Mouse (Mus musculus) common myeloid progenitor, adult 5-6 weeks (primary cell): ENCODE measurements around the gene Pex10. TPM values are rescaled to one million over a fixed set of nuclear protein-coding genes. Genes with fewer than 3 reads are reported as not detected.

Experiments used
- ATAC-seq: replicated peaks from 2 replicates; pipeline ENCODE4 v1.8.0; 2016; ENCODE audit warnings: low read depth, mild to moderate bottlenecking, moderate TSS enrichment, inconsistent platforms; ENCODE audit not compliant: poor library complexity, severe bottlenecking
- total RNA-seq: library from RNA; stranded (forward); fragments of 200-1000, 187-1606 nt; gene quantifications from 2 replicates; pipeline ENCODE4 v1.2.3, GENCODE M21; 2017

Pex10 gene
- total RNA-seq: 11.9 and 12.3 TPM in 2 replicates

DNA sequence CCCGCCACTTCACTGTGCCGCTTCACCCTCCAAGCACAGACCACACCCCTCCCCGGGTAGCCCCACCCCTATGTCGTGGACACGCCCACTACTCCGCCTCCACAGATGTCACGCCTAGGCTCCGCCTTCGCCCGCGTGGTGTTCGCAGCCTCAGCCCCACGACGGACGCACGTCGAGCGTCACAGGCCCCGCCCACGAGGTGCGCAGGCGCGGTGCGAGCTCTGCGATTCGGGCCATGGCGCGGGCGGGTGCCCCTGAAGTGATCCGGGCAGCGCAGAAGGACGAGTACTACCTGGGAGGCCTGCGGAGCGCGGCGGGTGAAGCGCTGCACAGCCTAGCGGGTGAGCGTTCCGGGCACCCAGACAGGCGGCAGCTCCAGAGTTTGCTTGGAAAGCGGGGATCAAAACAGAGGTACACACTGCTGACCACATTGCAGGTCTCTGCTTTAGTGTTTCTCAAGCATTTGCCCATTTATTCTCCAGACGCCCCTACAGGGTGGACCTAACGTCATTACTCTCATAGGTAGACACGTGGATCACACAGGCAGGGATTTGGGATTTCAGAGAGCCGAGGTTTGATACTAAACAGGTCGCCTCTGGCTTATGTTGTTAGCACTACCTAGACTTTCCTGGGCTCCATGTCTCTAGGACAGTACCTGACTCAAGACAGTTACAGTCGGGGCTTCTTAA is at the start of gene Pex10:
Gene Pex10, plus strand, starts transcription at position 183 of the 689 bp plus-strand sequence.
- ATAC-seq: peak; percentile 88

DNA sequence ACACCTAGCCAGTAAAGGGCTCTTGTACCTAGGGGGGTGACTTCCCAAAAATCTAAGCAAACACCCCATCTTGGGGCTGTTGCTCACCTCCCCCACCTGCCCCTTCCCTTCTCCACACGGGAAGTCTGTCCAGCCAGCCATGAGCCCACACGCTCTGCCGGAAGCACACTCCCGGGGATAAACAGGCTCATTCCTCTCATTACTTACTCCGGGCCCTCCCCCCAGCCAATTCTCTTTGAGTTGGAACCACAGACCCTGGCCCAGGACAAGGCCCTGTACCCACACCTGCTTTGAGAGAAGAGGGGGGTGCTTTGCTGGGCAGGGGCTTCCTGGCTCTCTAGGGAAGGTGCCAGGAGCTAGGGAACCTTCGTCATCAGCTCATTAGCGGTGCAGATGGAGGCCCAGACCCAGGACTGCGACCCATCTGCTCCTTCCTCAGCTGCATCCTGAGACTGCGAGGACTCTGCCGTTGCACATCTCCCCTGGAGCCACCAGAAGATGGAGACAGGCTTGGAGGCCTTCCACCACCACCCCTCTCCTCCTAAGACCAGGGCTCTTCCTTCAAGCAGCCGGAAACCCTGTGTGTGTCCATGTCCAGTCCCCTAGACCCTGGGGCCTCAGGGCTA is 49.5 kb upstream of the Pex10 start:
- ATAC-seq: no peak

DNA sequence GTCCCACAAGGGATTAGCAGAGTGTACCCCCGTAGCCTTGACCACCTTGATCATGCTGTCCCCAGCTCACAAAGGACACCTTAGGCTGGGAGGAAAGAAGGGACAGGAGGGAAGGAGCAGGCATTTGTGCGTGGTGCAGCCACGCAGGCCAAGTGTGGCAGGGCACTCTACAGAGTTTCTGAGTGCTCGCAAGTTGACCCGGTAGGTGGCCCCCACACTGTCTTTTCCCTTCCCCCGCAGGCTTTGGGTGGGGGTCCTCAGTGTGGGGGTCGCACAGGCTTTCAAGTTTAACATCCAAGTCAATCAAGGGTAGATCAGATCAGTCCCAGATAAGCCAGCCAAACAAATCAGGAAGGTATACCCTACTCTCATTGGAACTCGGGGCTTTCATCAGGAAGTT is 48.8 kb upstream of the Pex10 start:
- ATAC-seq: no peak

DNA sequence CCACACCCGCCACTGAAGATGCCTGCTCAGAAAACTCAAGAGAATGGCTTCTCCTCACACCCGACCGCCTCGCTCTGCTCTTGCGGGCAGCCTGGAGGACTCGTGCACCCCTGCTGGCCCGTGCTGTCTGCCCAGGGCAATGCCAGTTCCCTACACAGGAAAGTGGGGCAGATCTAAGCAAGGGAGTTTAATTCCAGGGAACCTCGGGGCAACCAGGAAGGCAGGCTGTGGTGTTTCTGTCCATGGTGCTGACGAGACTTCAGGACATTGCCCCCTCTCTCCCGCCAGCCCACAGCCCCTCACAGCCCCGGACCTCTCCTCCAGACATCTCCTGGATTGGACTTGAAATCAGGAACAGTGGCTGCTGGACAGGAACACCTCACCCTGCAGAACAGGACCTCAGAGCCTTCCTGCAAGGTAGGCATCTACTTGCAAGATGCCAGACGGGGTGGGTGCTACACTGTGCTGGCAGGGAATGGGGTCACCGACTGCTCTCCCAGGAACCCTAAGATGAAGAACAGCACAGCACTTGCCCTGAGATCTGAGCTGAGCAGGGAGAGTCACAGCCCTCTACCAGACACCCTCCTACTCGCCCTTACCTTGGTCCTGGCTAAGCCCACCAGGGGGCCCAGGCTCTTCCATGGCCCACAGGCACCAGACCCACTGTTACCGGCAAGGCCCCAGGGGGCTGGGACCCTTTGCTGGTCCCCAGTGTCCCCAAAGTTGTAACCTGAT is 48.0 kb upstream of the Pex10 start:
- ATAC-seq: peak; percentile 65

DNA sequence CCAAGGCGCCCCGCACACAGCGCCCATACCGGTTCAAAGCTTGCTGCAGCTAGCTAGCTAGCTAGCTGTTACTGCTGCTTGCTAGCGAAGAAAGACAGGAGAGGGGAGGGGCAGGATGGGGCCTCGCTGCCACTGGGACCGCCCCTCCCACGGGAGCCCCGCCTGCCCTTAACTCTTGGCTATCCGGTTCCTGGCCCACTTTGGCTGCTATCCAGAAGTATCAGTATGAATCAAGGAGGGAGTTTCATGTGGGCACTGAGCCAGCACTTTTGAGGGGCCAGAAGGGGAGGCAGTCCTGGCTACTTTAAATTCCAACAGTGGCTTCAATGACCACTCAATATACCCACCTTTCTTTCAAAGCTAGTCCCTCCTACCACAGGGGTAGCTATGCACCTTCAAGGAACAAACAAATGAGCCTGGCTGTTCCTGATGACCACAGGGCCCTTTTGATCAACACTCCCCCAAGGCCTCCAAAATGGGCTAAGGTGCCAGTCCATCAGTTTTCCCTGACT is 47.4 kb upstream of the Pex10 start:
- no peak for ATAC-seq

DNA sequence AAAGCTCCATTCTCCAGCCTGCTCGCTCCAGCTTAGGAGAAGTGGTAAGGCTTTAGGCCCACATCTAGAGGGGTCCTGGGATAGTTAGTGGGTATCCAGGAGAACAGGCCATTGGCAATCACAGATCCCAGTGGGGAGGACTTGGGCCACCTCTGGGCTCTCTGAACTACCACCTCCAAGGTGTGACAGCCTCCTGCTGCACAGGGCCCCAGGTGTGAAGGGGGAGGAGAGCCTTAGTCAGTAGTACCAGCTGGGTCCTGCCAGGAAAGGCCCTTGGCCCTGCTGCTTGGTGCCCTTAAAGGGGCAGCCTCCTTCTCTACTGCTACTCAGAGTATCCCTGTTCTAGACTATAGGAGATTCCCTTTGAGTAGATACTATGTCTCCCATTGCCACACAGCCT is 46.7 kb upstream of the Pex10 start:
- no peak for ATAC-seq

DNA sequence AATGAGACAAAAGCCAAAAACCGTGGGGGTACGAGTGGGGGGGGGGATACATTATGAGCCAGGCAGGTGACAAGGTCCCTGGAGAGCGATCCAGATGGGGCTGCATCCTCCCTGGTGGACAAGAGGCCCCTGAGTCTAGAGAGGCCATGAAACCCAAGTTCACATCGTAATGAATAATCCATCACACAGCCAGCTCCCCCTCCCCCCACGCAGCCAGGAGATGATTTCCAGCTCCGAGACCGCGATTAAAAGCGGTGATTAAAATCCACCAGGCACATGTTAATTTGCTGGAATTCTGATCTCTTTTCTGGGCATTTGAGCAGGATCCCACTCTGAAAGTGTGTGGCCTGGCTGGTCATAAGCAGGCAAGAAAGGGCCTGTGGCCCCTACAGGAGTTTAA is 46.0 kb upstream of the Pex10 start:
- ATAC-seq: no peak

DNA sequence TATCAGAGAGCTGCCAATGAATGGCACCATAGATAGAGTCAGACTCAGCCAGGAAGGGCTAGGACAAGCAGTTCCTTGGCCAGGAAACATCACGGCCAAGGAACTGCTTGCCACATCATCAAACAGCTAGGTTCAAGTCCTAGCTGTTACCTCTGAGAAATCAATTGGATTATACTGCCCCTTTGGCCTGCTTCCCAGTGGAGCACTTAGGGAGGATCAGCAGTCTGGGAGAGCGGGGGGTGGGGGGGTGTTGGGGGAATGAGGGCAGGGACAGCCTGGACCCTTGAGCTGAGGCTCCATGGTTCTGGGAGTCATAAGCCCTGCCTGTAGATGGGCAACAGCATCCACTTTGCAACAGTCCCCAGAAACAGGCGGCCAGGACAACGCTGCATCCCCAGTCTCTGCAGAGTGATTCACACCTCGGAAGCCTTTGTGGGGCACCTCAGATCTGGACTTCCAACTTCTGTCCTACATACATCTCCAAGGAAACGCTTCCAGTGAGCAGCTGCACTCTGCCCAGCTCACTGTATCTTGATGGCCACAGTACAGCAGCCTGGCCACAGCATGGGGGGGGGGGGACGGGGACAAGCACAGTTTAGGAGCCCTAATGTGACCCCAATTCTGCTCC is 44.5 kb upstream of the Pex10 start:
- ATAC-seq: no peak

DNA sequence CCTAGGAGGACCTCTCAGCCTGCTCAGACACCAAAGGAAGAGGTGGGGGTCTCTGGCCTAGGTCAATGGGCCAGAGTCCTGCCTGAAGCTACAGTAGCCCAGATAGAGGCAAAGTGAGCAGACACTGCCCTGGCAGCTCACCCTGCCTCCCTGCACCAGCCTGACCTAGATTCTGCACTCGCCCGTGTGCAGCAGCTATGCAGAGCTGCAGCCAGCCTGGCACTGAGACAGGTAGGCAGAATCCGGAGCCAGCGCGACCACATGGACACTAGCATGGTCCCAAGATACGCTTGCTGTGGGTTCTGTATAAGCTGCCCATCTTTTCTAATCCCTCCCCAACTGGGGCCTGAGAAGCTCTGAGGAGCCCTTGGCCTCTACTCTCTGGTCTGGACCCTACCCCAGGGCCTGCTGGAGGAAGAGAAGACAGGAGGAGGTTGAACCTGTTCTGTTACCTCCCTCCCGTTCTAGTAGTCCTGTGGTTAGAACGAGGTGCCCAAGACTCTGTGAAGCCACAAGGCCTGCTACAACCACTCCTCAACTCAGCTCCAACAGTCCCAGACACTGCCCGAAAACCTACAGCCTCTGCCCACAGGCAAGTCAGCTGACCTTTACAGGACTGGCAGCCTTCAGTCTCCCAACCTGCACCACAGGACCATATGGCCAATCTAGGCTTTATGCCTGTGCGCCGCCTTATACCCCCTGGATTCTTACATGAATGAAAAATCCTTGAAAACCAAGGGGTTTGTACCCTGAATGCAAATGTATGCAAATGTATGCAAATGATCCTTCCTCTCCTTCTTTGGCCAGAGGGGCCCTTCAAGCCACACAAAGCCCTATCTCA is 42.4 kb upstream of the Pex10 start:
- ATAC-seq: no peak

DNA sequence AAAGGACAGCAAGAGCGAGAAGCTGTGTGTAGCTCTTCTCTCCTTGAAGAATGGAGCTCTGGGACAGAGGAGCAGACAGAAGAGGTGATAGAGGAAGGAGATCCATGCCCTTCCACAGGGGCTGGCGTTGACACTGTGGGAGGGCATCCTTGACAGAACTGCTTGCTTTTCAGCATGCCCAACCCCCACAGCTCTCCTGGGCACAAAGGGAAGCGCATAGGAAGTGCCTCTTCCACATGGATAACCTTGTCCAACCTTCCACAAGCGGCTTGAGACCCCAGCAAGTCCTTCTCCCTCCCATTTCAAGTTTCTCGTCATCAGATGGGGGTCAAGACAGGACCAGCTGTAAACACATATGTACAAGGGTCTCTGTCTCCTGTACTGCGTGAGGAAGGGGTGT is 33.7 kb upstream of the Pex10 start:
- no peak for ATAC-seq

DNA sequence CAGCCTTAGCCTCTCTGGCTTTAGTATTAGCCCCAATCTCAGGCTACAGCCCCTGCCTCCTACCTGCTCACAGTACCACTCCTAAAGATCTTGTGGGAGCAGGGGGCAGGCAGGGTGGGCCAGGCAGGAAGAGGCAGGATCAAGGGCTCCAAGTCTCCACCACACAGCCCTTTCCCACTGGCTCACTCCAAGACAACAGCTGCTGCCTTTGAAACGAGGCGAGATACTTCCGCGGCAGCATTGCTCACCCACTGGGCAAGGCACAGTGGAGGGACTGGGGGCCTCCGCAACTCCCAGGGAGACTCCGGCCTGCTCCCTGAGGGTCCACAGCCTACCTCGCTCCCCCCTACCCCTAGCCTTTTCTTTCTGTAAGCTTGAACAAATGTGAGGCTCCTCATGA is 32.6 kb upstream of the Pex10 start:
- ATAC-seq: no peak

DNA sequence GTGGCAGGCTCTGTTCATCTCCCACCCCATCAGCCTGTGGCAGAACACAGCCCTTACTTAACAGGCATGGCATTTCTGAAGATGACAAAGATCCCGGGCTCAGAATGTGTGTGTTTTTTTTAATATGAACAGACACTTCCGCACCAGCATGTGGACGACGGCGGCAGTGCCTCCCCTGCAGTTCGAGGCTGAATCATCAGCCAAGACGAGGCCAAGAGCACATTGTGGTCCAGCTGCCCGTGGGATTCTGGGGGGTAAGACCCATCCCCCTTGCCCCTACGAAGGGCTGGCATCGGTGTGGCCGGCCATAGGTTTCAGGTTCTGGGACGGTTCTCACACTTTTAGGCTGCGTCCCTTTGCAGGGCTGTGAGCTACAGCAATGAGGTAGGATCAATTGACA is 32.0 kb upstream of the Pex10 start:
- ATAC-seq: no peak

DNA sequence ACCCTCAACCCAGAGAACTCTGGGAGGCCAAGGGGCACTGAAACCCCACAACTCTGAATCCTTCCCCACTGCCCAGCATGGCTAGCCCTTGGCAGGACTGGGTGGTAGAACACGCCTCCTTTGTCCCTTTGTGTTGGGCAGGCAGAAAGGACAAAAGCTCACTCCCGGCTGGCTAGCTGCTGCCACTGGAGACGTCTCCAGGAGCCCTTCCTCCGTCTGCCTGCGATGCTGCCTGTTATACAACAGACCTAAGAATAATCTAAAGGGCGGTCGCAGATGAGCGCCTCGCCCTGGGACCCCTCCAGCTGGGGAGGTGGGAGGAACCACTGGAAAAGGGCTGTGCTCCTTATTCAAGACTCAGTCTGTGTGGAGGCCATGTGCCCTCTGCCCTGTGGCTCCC is 26.6 kb upstream of the Pex10 start:
- no peak for ATAC-seq

DNA sequence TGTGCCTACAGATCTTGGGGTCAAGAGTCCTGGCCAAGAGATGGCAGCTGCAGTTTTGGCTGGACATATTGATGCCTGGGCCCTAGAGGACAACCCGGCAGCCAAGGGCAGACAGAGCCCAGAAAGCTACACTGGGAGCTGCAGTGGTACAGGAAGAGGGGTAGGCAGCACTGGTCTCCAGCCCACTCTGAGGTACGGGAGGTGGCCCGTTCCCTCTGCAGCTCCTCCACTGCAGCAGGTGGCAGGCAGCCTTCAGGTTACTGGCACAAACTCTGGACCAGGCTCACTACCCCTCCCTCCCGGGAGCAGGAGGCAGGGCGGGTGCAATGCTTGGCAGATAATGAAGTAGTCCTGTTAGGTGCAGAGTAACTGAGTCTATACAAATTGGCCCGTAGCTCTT is 26.1 kb upstream of the Pex10 start:
- no peak for ATAC-seq

DNA sequence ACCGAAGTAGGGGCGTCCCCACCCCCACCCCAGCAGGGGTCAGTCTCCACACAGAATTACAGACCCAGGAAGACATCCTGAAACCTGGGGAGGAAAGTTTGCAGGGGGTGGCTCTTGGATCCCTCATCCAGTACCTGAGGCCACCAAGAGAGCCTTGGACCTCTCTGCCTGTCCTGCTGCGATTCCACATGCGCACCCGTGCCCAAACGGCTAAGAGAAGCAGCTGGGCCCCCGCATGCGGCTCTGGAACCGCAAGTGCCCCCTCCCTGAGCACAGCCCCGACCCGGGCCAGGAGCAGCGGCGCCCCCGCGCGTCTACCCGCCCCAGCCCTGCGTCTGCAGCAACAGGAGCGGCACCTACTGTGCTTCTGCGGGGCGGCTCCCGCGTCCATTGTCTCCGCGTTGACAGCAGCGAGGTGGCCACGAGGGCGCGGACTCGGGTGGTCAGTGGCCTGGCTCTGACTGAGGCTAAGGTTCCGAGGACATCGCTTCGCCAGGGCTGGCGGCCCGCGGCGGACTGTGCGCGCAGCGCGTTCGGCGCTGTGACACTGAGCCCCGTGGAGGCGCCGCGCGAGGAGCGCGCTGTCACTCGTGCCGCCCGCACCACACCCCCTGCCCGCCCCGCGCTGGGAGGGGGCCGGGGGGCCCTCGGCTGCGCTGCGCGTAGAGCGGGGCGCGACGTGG is 24.1 kb upstream of the Pex10 start:
- ATAC-seq: no peak

DNA sequence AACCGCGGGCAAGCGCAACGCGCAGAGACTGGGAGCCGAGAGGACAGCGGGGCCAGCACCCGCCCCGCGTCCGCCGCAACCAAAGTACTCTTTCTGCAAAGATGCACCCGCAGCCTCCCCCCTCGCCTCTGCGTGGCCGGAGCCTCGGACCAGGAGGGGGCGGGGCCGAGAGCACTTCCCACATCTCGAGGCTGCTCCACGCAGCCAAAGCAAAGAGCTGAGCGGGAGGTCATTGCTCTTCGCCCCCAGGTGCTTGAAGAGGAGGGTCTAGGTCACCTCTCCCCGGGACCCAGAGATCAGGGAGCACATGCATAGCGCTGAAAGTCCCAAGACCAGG is 23.6 kb upstream of the Pex10 start:
- ATAC-seq: no peak

DNA sequence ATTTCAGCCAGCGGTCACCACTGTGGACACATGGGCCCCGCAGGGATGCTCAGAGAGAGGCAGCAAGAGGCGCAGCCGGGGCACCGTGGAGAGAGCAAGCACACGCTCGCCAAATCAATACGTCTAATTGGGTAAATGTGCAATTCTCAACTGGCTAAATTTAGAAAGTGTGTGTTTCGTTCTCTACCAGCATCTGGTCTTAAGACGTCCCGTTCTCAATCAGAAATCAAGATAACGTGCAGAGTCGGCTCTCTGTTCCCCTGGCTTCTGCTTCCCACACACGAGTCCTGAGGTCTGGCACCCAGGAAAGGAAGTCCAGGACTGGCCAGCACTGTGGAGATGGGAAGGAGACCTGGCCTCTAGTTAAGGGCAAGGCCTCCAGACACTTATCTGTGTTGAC is 20.2 kb upstream of the Pex10 start:
- no peak for ATAC-seq

DNA sequence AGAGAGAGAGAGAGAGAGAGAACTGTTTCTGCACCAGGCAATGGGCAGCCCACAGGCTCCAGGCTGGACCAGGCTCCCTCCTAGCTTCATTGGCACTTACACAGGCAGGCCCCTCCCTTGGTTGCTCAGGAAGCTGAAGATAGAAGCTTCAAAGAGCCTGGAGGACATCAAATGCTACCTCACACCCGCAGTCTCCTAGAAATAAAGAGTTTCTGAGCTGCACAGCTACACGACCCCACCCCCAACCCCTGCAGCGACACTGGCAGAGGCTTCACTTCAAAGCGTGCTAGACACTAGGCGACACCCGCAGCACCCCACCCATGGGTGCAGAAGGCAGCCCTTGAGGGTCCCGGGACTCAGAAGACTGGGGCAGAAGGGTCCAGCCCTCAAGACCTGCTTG is 16.7 kb upstream of the Pex10 start:
- no peak for ATAC-seq

DNA sequence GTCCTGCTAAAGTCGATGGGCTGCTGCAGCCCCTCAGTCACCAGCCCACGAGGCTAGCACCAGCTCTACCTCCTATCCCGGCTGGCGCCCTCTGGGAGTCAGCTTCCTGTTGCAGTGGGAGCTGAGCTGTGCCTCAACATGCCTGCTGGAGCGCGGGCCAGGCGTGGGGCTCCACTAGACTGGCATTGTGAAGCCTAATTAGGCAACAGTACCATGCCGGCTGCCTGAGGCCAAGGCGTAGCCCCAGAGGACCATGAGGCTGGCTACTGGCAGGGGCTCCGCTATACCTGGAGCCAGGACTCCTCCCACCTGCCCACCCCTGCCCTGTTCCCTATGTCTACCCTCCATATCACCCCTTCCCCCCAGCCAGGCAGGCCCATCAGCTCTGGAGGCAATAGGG is 10.1 kb upstream of the Pex10 start, which contains the start of gene Plch2:
Gene Plch2, minus strand, starts transcription at position 61 of the 400 bp plus-strand sequence.
- ATAC-seq: no peak
